Mouse (Mus musculus): ENCODE measurements around the gene Rpl37a.

The Rpl37a gene

GRCm38 (mm10) chr1:72710753-72711653, at the start of gene Rpl37a:
Rpl37a (plus strand) TSS chr1:72711290.
- CTCF ChIA-PET = interaction anchor here (0.5 kb wide), 1 partner anchor 1011 kb away, joined by 4 read pairs; no protein-coding TSS in a partner anchor

DNA sequence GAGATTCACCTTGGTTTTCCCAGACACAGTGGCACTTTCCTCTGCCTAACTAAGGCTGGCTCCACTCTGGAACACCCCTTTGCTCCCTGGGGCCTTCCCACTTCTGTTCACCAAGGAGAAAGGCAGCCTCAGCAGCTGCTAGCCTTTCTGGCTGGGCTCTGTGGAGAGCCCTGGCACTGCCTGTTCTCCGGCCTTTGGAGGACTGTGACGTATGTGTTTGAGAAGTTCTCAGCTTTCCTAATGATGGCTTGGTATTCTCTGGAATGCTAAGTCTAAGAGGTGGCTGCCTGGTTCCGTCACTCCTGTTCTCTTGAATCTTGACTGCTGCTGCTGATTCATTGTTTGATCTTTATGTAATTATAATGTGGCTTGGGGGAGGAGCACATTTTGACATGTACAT, 38.0 kb upstream of the Rpl37a start:
- CTCF ChIA-PET = no interaction called here

DNA sequence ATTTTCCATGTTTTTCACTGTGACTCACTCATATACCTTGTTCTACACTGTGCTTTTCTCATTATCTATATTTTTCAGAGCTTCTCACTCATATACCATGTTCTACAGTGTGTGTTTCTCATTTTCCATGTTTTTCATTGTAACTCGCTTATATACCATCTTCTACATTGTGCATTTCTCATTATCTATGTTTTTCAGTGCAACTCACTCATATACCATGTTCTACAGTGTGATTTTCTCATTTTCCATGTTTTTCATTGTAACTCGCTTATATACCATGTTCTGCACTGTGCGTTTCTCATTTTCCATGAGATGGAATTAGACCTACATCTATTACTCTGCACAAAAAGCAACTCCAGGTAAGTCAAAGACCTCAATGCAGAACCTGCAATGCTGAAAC, 14.8 kb upstream of the Rpl37a start:
- CTCF ChIA-PET = no interaction called here

DNA sequence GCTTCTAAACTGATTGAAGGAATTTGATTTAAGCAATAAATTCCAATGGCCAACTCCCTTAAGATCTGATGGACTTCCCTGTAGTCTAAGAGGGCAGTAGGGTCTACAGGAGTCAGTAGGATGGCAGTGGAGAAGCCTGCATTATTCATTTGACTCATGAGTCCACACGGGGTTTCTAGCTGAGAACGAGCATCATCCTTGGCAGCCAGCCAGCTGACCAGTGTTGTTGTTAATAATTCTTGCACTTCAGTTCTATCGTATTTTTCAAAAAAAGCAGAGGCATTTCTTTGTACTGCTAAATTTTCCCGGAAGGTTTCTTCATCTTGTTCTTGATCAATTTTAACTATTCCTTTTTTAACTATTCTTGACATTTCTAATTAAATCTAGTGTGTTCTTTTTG, 12.4 kb upstream of the Rpl37a start:
- CTCF ChIA-PET = no interaction called here

DNA sequence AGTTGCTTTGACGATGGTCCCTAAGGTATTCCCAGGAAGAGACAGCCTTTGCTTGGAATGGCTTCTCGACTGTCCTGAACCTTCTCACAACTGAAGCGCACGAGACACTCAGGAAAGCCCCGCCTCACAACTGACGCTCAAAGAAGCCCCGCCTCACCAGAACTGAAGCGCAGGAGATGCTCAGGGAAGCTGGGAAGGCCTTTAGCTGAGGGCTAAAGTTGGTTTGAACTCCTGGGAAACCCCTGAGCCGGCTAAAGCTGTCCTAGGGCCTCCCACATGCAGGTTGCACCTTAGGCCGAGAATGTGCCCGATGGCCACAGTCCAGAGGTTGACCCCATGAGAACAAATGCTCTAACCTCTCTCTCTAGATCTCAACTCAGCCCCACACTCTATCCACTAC, 10.6 kb upstream of the Rpl37a start, which contains the start of gene Ankar:
Gene Ankar, minus strand, starts transcription at position 101 of the 400 bp plus-strand sequence.
- CTCF ChIA-PET = interaction anchor here (0.6 kb wide), 1 partner anchor 464 kb away, joined by 7 read pairs; no protein-coding TSS in a partner anchor

DNA sequence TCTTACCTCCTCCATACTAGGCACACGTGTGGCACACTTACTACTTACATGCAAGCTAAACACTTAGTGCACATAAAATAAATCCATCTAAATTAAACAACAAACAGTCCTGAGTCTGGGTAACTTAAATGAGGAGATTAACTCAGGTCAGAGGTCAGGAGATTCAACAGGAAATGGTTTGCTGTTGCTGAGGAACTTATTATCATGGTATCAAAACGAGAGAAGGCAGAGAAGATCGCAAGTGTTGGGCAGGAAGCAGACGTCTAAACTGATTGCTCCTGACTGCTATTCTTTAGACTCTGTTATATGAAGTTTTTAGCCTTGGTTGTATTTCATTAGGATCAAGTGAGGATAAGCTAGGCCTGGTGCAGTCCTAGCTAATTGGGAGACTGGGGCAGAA, 3.6 kb upstream of the Rpl37a start:
- CTCF ChIA-PET = no interaction called here

GRCm38 (mm10) chr1:72711684-72712083, 594 bp downstream of the Rpl37a start:
- CTCF ChIA-PET = no interaction called here

- CTCF ChIA-PET = no interaction called here
Measured at GRCm38 (mm10) chr1:72714547-72714946, 3.5 kb downstream of the Rpl37a start.

DNA sequence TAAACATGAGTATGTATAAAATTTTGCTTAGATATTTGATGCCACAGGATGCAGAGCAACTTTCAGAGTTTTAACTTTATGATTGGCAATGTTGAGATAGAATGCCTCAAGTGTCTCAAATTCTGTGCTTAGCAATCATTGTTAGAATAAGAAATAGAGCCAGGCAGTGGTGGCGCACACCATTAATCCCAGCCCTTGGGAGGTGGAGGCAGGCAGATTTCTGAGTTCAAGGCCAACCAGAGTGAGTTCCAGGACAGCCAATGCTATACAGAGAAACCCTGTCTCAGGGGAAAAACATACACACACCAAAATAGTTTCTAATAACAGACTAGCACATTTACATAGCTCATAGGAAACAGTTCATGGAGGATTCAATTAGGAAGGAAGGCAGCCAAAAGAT, 4.0 kb downstream of the Rpl37a start:
- CTCF ChIA-PET = no interaction called here

DNA sequence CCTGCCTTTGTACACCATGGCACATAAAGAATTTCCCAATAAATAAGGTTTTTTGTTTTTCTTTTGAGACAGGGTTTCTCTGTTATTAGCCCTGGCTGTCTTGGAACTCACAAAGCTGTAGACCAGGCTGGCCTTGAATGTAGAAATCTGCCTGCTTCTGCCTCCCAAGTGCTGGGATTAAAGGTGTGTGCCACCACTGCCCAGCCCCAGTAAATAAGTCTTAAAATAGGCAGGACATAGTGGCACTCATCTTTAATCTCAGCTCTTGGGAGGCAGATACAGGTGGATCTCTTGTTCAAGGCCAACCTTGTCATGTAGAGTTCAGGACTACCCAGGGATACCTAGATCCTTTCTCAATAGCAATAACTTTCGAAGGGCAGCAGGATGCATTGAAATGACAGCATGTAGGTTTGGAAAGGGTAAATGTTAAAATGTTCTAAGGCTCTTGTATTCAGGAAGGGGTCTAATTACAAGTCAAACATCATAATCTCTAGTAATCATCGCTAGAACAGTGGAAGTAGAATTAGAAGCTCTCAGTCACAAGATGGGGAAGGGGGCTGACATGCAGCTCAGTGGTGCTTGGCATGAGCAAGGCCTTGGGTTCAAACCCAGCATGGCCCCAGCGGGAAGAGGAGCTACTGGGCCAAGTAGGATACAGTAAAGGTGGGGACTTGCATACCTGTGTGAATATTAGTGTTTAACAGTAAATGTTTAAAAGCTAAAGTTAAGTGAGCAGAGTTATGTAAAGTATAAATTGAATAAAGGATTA, 4.7 kb downstream of the Rpl37a start:
- CTCF ChIA-PET = interaction anchor here (0.6 kb wide), 1 partner anchor 12 kb away, joined by 8 read pairs; no protein-coding TSS in a partner anchor

DNA sequence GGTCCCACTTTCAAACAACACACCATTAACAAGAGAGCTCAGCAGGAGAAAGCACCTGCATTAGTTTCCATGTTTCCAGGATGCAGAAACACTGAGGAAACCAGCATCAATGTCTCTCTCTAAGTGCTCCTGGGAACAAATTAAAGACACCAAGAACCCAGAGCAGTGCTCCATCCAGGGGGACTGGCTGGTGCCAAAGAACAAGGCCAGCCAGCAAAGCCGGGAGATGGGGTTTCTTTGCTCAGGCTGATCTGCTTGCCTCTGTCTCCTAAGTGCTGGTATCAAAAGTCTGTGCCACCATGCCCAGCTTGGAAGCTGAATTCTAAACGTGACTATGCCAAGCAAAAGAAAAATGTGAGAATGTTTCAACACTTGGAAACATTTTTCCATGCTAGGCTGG, 5.3 kb downstream of the Rpl37a start:
- CTCF ChIA-PET = interaction anchor here (0.6 kb wide), 1 partner anchor 11 kb away, joined by 8 read pairs; no protein-coding TSS in a partner anchor

GRCm38 (mm10) chr1:72716926-72717325, 5.8 kb downstream of the Rpl37a start:
- CTCF ChIA-PET = no interaction called here

DNA sequence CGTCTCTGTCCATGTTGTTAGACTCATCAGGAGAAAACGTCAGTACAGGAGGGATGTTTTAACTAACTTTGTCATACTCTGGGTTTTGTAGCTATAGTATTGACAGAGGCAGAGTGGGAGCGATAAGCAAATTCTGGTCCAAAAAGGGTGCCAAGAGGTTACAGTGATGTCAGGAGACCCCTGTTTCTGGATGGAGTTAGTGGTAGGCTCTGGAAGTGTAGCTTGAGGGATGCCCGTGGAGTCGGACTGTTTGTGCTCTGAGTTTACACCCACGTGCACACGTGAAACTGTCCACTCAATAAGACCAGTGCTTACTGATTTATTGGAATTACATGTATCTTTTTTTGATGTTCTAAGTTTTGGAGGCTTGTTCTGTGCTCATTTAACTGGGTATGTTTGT, 6.5 kb downstream of the Rpl37a start:
- CTCF ChIA-PET = no interaction called here

DNA sequence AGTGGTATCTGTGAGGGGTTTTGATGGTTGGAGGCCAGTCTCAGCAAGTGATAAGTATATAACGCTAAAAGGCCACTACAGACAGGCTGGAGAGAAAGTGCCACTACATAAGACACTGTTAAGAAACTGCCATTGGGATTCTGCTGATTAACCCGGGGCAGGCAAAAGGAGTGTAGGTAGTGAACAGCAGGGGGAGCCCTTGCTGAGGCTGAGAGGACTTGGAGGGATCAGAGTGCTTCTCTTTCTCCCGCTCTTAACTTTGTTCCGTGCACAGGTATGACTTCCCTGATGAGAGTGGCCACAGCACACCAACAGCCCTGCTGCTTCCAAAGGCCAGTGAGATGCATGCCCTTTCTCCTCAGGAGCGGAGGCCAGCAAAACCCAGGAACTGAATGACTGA, 7.8 kb downstream of the Rpl37a start:
- CTCF ChIA-PET = no interaction called here

DNA sequence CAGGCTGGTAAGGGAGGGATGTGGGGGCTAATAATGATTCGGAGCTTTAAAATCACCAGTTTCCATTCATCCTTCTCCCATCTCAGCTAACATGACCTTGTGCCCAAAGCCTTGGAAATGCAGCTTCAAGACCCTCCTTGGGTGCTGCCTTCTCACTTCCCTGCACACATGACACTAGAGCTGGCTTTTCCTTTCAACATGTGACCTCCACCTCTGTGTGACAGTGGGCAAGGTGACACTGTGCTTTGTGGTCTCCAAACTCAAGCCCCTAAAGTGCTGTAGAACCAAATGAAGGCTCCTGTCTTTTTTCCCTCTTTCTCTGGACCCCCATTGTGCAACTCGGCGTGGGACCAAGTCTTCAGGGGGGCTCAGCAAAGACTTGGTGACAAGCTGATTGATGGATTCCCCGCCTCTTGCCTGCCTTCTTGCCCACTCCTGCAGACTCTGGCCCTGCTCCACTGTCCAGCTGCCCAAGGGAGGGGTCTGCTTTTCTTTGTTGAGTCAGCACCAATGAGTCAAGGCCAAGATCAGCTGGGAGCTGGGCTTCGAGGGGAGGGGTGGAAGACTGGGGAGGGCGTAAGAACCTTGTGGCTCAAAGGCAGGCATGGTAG, 9.1 kb downstream of the Rpl37a start:
- CTCF ChIA-PET = no interaction called here

GRCm38 (mm10) chr1:72722646-72723045, 11.6 kb downstream of the Rpl37a start:
- CTCF ChIA-PET = no interaction called here

DNA sequence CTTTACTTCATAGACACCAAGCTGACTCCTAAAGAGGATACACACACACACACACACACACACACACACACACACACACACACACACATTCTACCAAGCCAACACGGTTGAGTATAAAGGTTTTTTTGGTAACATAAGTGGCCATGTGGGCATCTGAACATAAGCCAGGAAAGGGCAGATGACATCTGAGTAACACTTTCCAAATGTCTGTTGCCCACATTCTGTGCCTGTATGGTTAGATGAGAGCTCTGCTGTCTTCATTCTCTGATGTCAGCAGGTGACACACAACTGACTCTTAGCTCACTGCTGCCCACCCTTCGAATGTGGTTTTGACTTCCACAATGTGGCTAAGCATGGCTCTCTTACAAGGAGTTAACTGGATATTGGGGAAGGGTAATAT, 13.3 kb downstream of the Rpl37a start:
- CTCF ChIA-PET = no interaction called here

DNA sequence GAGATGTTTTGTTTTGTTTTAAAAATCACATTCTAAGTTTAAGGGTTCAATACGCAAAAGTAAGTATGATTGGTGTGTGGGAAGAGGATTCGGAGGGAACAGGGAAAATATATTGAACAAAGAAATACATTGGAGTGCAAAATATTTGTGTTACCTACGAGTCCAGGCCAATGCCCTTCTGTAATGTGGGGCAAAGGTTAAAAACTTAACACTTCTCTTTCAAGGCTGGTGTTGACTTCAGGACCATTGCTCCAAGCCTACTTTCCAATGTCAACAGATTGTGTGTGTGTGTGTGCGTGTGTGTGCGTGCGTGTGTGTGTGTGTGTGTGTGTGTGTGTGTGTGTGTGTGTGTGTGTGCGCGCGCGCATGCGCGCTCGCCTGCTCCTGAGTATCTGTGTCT, 14.9 kb downstream of the Rpl37a start:
- CTCF ChIA-PET = no interaction called here

DNA sequence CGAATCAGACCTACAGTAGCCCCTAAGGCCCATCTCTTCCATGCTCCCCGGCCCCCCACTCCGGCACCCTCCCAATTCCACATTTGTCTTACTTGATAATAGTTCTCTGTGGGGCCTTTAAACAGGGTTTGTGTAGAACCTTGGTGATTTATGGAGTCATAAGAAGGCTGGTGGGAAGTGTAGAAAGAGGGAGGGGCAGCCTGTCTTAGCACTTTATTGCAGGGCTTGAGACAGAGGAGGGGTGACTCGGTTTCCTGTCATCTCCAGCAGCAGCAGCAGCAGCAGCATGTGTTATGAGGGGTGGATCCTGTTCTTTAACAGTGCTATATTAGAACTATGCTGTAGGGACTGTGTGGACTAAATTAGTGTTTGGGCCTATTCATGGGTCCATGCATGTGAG, 17.7 kb downstream of the Rpl37a start:
- CTCF ChIA-PET = no interaction called here

GRCm38 (mm10) chr1:72730126-72730525, 19.0 kb downstream of the Rpl37a start:
- CTCF ChIA-PET = no interaction called here

DNA sequence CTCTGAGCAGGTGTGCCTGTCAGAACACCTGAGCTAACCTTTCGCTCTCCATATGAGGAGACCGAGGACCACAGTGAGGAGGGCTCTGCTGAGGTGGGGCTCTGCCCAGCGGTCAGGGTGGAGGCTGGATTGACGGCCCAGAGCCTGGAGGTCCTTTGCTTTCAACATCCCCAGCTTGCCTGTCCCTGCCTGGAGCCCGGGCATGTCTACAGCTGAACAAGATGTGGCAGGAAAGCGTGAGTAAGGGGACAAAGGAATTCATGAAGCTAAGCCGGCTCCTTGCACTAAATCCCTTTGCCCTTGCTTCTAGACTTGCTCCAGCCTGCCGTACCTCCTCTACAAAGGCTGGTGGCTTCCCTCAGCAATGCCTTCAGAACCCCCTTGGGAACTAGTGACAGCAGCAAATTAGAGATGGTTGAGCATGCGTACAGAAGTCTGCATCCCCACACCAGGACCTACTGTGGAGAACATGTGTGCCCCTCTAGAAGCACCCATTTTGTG, 22.2 kb downstream of the Rpl37a start:
- CTCF ChIA-PET = no interaction called here

DNA sequence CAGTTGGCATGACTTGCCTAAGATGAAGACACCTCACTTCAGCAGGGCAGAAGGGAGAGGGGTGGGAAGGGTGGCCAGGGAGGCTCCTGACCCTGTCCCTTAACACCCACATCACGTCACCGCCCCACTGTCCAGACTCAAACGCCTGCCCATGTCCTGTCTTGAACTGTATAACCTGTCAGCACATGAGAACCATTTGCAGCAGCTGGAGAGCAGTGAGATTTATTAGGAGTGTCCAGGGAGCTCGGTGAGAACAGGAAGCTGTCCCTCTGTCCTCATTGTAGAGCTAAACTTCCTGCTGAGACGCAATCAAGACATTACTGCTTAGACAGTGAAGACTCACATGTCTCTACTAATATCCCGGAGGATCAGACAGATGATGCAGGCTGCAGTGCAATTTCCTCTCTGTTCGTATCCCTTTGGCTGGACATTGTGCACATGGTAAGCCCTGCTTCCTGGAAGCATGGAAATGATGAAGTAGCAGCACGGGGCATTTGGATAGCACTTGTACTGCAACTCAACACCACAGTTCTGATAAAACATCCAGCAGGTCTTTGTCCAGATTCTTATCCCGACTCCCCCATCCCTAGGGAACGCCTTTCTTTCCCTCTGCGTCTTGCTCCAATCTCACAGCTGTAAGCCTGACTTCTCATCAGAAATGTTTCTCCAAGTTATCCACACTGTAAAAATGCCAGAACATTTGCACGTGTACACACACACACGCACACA, 25.5 kb downstream of the Rpl37a start:
- CTCF ChIA-PET = no interaction called here

All from spleen, embryonic (tissue).